Mouse (Mus musculus): ENCODE data around the gene Spc24. TPM values are rescaled to one million over a fixed set of nuclear protein-coding genes. Genes with fewer than 3 reads are reported as not detected.
"Not testable (repeated sequence)": the region's sequence is repeated elsewhere in the genome, so short reads cannot be mapped to it uniquely, and the experiment has no call there.

Gene Spc24
- polyA plus RNA-seq, 1 experiment from 2014 or later = 80.1 TPM

DNA sequence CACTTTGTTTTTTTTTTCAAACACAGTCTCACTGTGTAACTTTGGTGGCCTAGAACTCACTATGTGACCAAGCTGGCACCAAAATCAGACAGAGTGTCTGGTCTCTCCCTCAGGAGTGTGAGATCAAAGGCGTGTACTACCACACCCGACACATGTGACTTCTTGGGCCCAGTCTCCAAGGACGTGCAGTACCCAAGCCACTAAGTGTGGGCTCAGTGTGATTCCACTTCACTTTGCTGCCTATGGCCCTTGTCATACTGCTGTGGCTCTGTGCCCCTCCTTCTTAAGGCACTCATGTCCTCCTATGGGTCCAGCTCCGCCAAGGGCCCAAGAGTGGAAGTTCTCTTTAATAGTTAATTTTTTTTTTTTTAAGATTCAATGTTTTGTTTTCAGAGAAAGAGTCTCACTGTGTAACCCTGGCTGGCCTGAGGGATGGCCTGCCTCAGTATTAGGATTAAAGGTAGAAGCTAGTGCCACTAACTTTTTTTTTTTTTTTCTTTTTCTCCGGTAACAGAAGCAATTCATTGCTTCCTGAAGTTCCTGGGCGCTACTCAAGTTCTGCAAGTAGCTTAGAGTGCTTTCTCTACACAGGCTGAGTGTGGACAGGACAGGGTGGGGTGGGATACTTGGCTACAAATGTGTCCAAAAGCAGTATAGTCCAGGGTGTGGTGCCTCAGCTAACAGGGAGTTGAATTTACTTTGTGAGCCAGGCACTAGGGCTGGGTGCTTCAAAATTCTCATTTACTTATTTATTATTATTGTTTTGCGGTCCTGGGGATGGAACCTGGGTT is 24.6 kb upstream of the Spc24 start:
- H3K9me3 ChIP-seq (replicated peaks) = no peaks in the 10 kb centered on the region
- H3K4me1 ChIP-seq = peaks cover 22% of the 10 kb centered on the region
- peaks cover 77% of the 10 kb centered on the region for H3K36me3 ChIP-seq
- no peaks in the 10 kb centered on the region for H3K27me3 ChIP-seq
- ATAC-seq (ENCODE audit: insufficient number of reproducible peaks, low FRiP score, low TSS enrichment, low read depth) = no peak
- no peak overlapping the region for H3K4me3 ChIP-seq (replicated peaks)
- no peak overlapping the region for H3K4me2 ChIP-seq (replicated peaks)
- H3K9ac ChIP-seq = no peak overlapping the region
- no peak overlapping the region for H3K27ac ChIP-seq (replicated peaks)
- WGBS = 81% methylated on average over 7 of the region's 7 CpGs

DNA sequence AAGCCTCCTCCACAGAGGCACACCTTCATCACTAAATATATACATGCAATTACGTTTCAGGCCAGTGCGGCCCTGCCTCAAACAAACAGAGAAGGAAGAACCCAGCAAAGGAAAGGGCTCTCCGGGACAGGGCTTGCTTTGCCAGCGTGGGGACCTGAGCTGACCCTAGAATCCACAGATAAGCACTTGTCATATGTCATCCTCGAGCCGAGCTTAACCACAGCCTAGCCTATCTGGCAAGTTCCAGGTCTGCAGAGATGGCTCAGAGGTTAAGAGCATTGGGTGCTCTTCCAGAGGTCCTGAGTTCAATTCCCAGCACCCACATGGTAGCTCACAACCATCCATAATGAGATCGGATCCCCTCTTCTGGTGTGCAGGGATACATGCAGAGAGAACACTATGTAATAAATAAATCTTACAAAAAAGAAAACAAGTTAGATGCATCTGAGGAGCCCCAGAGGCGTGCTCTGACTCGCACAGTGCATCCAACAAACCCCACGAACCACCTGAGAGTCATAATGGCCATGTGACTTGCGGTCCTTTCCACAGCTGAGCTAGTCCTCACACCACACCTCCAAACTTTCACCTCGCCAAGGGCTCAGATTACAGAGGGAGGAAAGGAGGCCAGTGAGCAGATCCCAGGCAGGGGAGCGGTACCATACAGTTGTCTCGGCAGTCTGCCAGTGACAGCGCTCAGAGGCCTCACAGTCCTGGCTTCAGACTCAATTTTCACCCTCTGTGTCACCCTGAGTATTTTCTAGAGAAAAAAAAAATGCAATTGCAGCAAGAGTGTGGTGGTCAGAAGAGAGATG is 21.8 kb upstream of the Spc24 start:
- 71% methylated on average over 15 of the region's 15 CpGs for WGBS
- H3K27ac ChIP-seq (replicated peaks) = no peak overlapping the region
- H3K36me3 ChIP-seq = peaks cover 83% of the 10 kb centered on the region
- H3K4me3 ChIP-seq (replicated peaks) = no peak overlapping the region
- no peak overlapping the region for H3K4me2 ChIP-seq (replicated peaks)
- no peaks in the 10 kb centered on the region for H3K27me3 ChIP-seq
- no peak overlapping the region for H3K9ac ChIP-seq
- H3K4me1 ChIP-seq = peaks cover 4% of the 10 kb centered on the region
- ATAC-seq (ENCODE audit: insufficient number of reproducible peaks, low FRiP score, low TSS enrichment, low read depth) = peak; percentile 73
- no peaks in the 10 kb centered on the region for H3K9me3 ChIP-seq (replicated peaks)

DNA sequence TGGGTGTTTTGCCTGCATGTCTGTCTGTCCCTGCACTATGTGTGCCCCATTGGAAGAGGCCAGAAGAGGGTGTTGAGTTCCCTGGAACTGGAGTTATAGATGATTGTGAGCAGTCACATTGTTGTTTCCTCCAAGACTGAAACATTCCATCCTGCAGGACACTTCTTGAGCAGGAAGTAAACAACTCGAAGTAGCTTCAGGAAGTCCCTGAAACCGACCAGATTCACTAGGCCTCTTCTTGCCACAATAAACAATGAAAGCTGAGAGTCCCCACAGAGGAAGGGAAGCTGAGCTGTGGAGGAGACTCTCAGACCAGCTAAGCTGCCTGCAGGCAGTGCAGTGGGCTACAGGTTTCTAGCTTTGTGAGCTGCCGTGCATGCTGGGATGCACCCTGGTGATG is 17.6 kb upstream of the Spc24 start:
- Histone ChIP-seq H3K36me3 (peaks cover 87% of the 10 kb centered on the region), H3K9me3 (replicated peaks) (no peaks in the 10 kb centered on the region), H3K27ac (replicated peaks) (no peak overlapping the region), H3K4me2 (replicated peaks) (no peak overlapping the region), H3K9ac (no peak overlapping the region), H3K27me3 (no peaks in the 10 kb centered on the region), H3K4me1 (peaks cover 3% of the 10 kb centered on the region; the same call in 1 of the 2 replicates), H3K4me3 (replicated peaks) (no peak overlapping the region)
- no peak for ATAC-seq (ENCODE audit: insufficient number of reproducible peaks, low FRiP score, low TSS enrichment, low read depth)
- WGBS = 88% methylated on average over 3 of the region's 3 CpGs

DNA sequence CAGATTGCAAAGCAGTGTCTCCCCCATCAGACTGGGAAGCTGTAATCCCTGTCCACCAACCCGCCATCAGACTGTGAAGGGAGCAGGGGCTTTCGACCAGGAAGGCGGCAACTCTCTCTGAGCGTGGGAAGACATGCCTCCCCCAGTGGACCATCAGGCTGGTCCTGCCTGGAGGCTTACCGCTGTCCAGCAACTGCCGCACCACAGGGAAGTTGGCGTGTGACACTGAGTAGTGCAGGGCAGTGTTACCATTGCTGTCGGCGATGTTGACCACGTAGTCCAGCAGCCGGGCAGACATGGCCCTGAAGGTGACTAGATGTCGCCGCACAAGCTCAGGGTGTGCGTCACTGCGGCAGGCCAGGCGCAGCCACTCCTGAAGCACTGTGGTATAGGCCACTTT is 14.2 kb upstream of the Spc24 start:
- Histone ChIP-seq H3K27me3 (no peaks in the 10 kb centered on the region), H3K9me3 (replicated peaks) (no peaks in the 10 kb centered on the region), H3K4me1 (peaks cover 7% of the 10 kb centered on the region), H3K9ac (no peak overlapping the region), H3K27ac (replicated peaks) (0 out of 2 replicates have a peak overlapping the region, but pooled peaks have one; percentile 2), H3K36me3 (peaks cover 82% of the 10 kb centered on the region), H3K4me2 (replicated peaks) (no peak overlapping the region), H3K4me3 (replicated peaks) (no peak overlapping the region)
- WGBS = 86% methylated on average over 16 of the region's 16 CpGs
- ATAC-seq (ENCODE audit: insufficient number of reproducible peaks, low FRiP score, low TSS enrichment, low read depth) = no peak

DNA sequence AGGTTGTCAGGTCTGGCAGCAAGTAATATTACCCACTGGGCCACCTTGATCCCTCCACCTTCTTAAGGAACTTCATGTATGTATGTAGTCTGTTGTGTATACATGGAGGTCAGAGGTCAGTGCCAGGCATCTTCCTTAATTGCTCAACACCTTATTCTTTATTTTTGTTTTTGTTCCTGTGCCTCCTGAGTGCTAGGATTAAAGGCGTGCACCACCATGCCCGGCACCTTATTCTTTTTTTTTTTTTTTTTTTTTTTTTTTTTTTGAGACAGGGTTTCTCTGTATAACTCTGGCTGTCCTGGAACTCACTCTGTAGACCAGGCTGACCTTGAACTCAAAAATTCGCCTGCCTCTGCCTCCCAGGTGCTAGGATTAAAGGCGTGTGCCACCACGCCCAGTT is 13.3 kb upstream of the Spc24 start:
- H3K27ac ChIP-seq (replicated peaks); H3K9me3 ChIP-seq (replicated peaks); H3K4me3 ChIP-seq (replicated peaks); H3K4me2 ChIP-seq (replicated peaks); H3K9ac ChIP-seq; ATAC-seq (ENCODE audit: insufficient number of reproducible peaks, low FRiP score, low TSS enrichment, low read depth); H3K27me3 ChIP-seq: not testable (repeated sequence)
- Histone ChIP-seq H3K36me3 (peaks cover 76% of the 10 kb centered on the region), H3K4me1 (peaks cover 16% of the 10 kb centered on the region)
- WGBS = 67% methylated on average over 5 of the region's 5 CpGs

DNA sequence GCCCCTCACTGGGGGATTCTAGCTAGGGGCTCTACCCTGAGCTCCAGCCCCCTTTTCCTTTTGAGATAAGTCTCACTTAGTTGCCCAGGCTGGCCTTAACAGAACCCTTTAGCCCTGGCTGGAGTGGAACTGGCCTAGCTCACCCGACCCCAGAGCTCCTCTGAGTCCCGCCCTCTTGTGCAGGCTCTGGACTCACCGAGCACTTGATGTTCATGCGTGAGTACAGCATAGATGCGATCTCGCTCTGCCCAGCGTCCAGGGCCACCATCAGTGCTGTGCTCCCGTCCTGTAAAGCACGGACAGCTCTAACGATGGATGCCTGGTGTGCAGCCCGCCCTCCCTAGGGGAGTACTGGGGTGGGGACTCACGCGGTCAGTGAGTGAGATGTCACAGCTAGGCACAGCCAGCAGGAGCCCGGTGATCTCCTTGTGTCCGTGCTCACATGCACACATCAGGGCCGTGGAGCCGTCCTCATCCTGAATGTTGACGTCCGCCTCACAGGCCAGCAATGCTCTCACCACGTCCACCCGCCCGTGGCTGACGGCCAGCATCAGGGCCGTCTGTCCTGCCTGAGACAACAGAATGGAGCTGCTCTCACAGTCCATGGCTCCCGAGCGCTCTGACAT is 9.6 kb upstream of the Spc24 start:
- Histone ChIP-seq H3K4me3 (replicated peaks) (no peak overlapping the region), H3K4me2 (replicated peaks) (no peak overlapping the region), H3K27me3 (no peaks in the 10 kb centered on the region), H3K9ac (no peak overlapping the region), H3K9me3 (replicated peaks) (no peaks in the 10 kb centered on the region), H3K4me1 (peaks cover 32% of the 10 kb centered on the region), H3K27ac (replicated peaks) (peak overlapping the region; percentile 90), H3K36me3 (peaks cover 46% of the 10 kb centered on the region)
- ATAC-seq (ENCODE audit: insufficient number of reproducible peaks, low FRiP score, low TSS enrichment, low read depth) = no peak
- 77% methylated on average over 26 of the region's 26 CpGs for WGBS

DNA sequence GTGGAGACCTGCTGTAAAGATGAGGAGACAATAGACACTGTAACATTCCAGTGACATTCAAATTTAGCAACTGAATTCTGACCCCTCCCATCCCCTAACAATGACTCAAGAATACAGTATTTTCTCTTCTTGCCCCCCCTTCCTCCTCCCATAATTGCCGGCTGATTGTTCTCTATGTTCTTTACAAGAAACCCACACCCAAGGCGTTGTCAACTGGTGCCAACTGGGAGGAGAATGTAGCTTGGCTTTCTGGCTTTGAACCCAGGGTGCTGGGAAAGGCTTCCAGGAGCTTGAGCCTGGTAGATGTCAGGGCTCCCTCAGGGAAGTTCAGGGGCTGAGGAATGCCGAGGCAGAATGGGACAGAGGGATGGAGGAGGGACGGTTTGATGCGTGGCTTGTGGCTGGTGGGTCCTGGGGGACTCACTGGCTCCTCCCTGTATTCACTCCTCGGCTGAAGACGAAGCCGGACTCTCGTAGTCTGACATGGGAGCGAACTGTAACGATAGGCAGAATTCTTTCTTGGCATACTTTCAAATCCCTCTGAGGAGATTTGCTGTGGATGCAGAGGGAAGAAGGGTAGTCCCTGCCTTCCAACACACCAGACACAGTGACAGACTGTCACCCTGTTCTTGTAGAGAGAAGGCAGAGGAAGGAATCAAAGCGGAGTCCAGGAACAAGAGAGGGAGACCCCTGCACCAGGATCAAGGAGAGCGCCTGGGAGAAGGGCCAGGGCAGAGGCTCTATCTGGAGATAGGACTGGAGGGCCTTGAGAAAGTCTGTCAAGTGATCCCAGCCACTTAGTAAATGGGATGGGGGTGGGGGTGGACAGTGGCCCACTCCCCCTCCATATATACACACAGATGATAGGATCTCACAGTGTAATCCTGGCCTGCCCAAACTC is 8.7 kb upstream of the Spc24 start:
- Histone ChIP-seq H3K9me3 (replicated peaks) (no peaks in the 10 kb centered on the region), H3K9ac (0 out of 2 replicates have a peak overlapping the region, but pooled peaks have one; percentile 9), H3K36me3 (peaks cover 37% of the 10 kb centered on the region), H3K4me2 (replicated peaks) (peak overlapping the region; percentile 22), H3K4me3 (replicated peaks) (0 out of 2 replicates have a peak overlapping the region, but pooled peaks have one; percentile 4), H3K27ac (replicated peaks) (peak overlapping the region; percentile 90), H3K27me3 (no peaks in the 10 kb centered on the region), H3K4me1 (peaks cover 32% of the 10 kb centered on the region)
- no peak; the same call in 1 of the 2 replicates for ATAC-seq (ENCODE audit: insufficient number of reproducible peaks, low FRiP score, low TSS enrichment, low read depth)
- 33% methylated on average over 13 of the region's 13 CpGs for WGBS

DNA sequence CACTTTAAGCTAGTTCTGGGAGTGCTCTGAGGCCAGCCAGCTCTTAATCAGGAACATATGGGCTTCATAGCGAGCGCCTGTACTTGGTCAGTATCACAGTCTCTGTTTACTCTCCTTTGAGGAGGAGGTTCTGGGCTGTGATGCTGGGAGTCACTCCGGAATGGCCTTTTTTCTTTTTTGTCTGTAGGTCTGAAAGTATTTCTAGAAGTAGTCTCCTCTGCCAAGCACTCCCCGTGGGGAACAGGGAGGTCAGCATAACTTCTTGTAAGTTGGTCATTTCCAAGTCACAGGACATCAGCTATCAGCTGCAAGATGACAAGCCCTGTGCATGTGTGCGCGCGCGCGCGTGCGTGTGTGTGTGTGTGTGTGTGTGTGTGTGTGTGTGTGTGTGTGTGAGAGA is 7.8 kb upstream of the Spc24 start:
- WGBS = 36% methylated on average over 11 of the region's 11 CpGs

DNA sequence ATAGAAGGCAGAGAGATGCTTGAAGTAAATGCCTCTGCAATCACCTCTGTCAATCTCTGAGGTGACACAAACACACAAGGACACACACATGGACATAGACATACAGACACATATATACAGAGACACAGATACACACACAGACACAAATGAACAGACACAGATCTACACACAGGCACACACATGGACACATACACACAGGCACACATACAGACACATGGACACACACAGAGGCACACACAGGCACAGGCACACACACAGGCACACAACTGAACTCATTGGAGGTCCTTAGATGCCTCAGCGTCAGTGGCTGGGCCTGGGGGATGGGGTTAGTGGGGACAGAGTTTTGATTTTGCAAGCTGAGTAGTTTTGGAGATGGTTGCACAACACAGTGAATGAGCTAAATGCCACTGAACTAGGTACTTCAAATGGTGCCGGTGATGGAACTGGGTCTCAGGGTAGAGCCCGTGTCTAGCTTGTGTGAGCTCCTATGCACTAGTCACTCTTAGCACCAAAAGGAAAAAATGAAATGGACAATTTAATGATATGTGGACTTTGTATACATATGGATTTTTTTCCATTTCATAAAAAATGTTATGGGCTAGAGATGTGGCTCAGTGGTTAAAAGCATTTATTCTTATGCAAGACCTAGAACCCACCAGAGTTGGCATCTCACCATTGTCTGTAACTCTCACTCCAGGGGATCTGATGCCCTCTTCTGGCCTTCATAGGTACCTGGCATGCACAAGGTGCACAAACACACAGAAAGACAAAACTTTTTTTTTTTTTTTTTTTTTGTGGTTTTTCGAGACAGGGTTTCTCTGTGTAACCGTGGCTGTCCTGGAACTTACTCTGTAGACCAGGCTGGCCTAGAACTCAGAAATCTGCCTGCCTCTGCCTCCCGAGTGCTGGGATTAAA is 4.2 kb upstream of the Spc24 start:
- ATAC-seq (ENCODE audit: insufficient number of reproducible peaks, low FRiP score, low TSS enrichment, low read depth) = no peak
- H3K27me3 ChIP-seq = no peaks in the 10 kb centered on the region
- no peak overlapping the region for H3K4me3 ChIP-seq (replicated peaks)

More for the DNA sequence above, 7.8 kb upstream of the Spc24 start:
- Histone ChIP-seq H3K9me3 (replicated peaks) (no peaks in the 10 kb centered on the region), H3K4me2 (replicated peaks) (peak overlapping the region; percentile 22), H3K36me3 (peaks cover 29% of the 10 kb centered on the region), H3K4me3 (replicated peaks) (no peak overlapping the region), H3K27me3 (no peaks in the 10 kb centered on the region), H3K4me1 (peaks cover 32% of the 10 kb centered on the region), H3K9ac (no peak overlapping the region), H3K27ac (replicated peaks) (peak overlapping the region; percentile 90)
- peak; percentile 84 for ATAC-seq (ENCODE audit: insufficient number of reproducible peaks, low FRiP score, low TSS enrichment, low read depth)

DNA sequence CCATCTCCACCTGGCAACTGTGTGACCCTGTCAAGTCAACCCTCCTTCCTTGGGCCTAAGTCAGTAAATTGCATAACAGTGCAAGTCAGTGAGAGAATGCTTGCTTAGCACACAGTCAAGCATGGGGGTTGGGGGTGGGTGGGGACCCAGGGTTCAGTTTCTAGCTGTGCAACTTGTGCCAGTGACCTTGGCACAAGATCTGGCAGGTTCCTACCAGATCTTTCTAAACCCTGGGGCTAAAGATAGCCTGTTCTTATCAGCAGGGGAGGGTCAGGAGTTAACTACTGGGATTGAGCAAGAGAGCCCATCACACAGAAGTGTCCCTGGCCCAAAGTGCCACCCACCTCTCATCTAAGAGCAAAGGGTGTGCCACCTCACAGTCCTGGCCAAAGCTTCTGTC is 2.0 kb upstream of the Spc24 start:
- no peak for ATAC-seq (ENCODE audit: insufficient number of reproducible peaks, low FRiP score, low TSS enrichment, low read depth)
- no peaks in the 10 kb centered on the region; the same call in 1 of the 2 replicates for H3K36me3 ChIP-seq
- no peaks in the 10 kb centered on the region for H3K27me3 ChIP-seq
- H3K4me3 ChIP-seq (replicated peaks) = no peak overlapping the region
- H3K4me2 ChIP-seq (replicated peaks) = no peak overlapping the region
- no peak overlapping the region for H3K9ac ChIP-seq
- no peak overlapping the region for H3K27ac ChIP-seq (replicated peaks)
- no peaks in the 10 kb centered on the region for H3K9me3 ChIP-seq (replicated peaks)
- peaks cover 25% of the 10 kb centered on the region for H3K4me1 ChIP-seq

More for the DNA sequence above, 4.2 kb upstream of the Spc24 start:
- H3K9ac ChIP-seq = no peak overlapping the region
- peaks cover 4% of the 10 kb centered on the region for H3K36me3 ChIP-seq
- H3K4me2 ChIP-seq (replicated peaks) = no peak overlapping the region
- H3K9me3 ChIP-seq (replicated peaks) = no peaks in the 10 kb centered on the region
- WGBS = 91% methylated on average over 6 of the region's 6 CpGs
- peaks cover 38% of the 10 kb centered on the region for H3K4me1 ChIP-seq
- H3K27ac ChIP-seq (replicated peaks) = no peak overlapping the region
